In the genomic region with DNA sequence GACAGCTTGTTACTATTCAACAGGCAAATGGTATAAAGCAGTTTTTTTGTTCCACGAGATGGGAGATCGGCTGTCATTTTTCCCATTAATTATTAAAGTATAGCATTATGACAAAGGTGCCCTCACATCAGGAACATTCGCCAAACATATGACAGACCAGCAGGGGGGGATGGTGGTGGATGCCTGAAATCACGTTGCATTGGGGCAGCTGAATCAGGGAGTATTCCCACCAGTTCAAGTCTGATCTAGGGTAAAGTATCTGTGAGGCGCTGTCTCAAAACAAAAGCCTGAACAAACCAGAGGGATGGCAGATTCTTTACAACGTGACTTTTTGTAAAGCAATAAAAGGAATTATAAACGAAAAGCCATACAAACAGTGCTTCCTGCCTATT, we compare ENCODE assay signal across 8 mouse cellular contexts. TPM values are rescaled to one million over a fixed set of nuclear protein-coding genes. Genes with fewer than 3 reads are reported as not detected.
DNase-seq lines count a peak whose midpoint lies in the region; ATAC-seq lines count a peak whose summit lies in the region.

No protein-coding gene starts in this region.

- 20% methylated on average over 7 of the region's 7 CpGs for WGBS in embryonic facial prominence, embryonic 13.5 days
- 27% methylated on average over 7 of the region's 7 CpGs for WGBS in limb, embryonic 11.5 days
- 26% methylated on average over 7 of the region's 7 CpGs for WGBS in midbrain, embryonic 11.5 days

- DNase-seq in kidney, adult 18-20 months: peak; percentile 36
- DNase-seq in kidney, adult 11 months: no peak
- peak; percentile 79 for DNase-seq in adipocyte (ENCODE audit: low spot score)
- peak; percentile 29 to 48 for DNase-seq in heart, postnatal 14 days
- peak; percentile 62 for DNase-seq in limb, embryonic 11.5 days (ENCODE audit: low spot score)
- DNase-seq in midbrain, embryonic 11.5 days (ENCODE audit: low spot score, missing footprints): no peak
- peak; percentile 47 for DNase-seq in thymus, postnatal 0 days (ENCODE audit: low spot score)

- H3K27me3 ChIP-seq in embryonic facial prominence, embryonic 13.5 days: no peaks in the 10 kb centered on the region
- no peaks in the 10 kb centered on the region for H3K27me3 ChIP-seq in limb, embryonic 11.5 days (ENCODE audit: control insufficient read depth, insufficient read depth, low read length)
- H3K27me3 ChIP-seq in midbrain, embryonic 11.5 days (ENCODE audit: control insufficient read depth, insufficient read depth, low read length): no peaks in the 10 kb centered on the region

- no peaks in the 10 kb centered on the region; the same call in 1 of the 2 replicates for H3K36me3 ChIP-seq in embryonic facial prominence, embryonic 13.5 days
- H3K36me3 ChIP-seq in limb, embryonic 11.5 days (ENCODE audit: control insufficient read depth, insufficient read depth, low read length): no peaks in the 10 kb centered on the region
- no peaks in the 10 kb centered on the region for H3K36me3 ChIP-seq in midbrain, embryonic 11.5 days (ENCODE audit: control insufficient read depth, insufficient read depth, low read length)

- peak overlapping the region; percentile 86; the same call in 1 of the 2 replicates for H3K27ac ChIP-seq in embryonic facial prominence, embryonic 13.5 days
- H3K27ac ChIP-seq in limb, embryonic 11.5 days (replicated peaks; ENCODE audit: low read depth, low read length): no peak overlapping the region
- H3K27ac ChIP-seq in midbrain, embryonic 11.5 days (ENCODE audit: low read depth, low read length): no peak overlapping the region; the same call in 1 of the 2 replicates

- intact Hi-C loops in heart, postnatal 14 days (cut with DNase I): no loop called here

- no peaks in the 10 kb centered on the region for H3K9me3 ChIP-seq in embryonic facial prominence, embryonic 13.5 days
- no peaks in the 10 kb centered on the region for H3K9me3 ChIP-seq in limb, embryonic 11.5 days (ENCODE audit: control insufficient read depth, low read length)
- no peaks in the 10 kb centered on the region for H3K9me3 ChIP-seq in midbrain, embryonic 11.5 days (ENCODE audit: control insufficient read depth, low read length)

- peak overlapping the region; percentile 70 for H3K4me2 ChIP-seq in embryonic facial prominence, embryonic 13.5 days
- H3K4me2 ChIP-seq in limb, embryonic 11.5 days (ENCODE audit: low read depth, severe bottlenecking): peak overlapping the region; percentile 53
- H3K4me2 ChIP-seq in midbrain, embryonic 11.5 days: peak overlapping the region; percentile 75

- peak overlapping the region; percentile 76 for H3K4me3 ChIP-seq in embryonic facial prominence, embryonic 13.5 days
- peak overlapping the region; percentile 95 for H3K4me3 ChIP-seq in limb, embryonic 11.5 days (ENCODE audit: low read depth, low read length)
- H3K4me3 ChIP-seq in midbrain, embryonic 11.5 days (ENCODE audit: low read depth, low read length): peak overlapping the region; percentile 82

- H3K9ac ChIP-seq in embryonic facial prominence, embryonic 13.5 days: peak overlapping the region; percentile 87
- H3K9ac ChIP-seq in limb, embryonic 11.5 days (ENCODE audit: low read length): no peak overlapping the region; the same call in 1 of the 2 replicates
- H3K9ac ChIP-seq in midbrain, embryonic 11.5 days (ENCODE audit: low read length): peak overlapping the region; percentile 82

- ATAC-seq in embryonic facial prominence, embryonic 13.5 days (ENCODE audit: insufficient number of reproducible peaks, insufficient read depth, low FRiP score, low TSS enrichment, low read depth): no peak
- ATAC-seq in limb, embryonic 11.5 days (ENCODE audit: insufficient number of reproducible peaks, low FRiP score, low TSS enrichment, low read depth): no peak
- no peak for ATAC-seq in midbrain, embryonic 11.5 days (ENCODE audit: low FRiP score)

- peaks cover 33% of the 10 kb centered on the region for H3K4me1 ChIP-seq in embryonic facial prominence, embryonic 13.5 days
- peaks cover 2% of the 10 kb centered on the region; the same call in 1 of the 2 replicates for H3K4me1 ChIP-seq in limb, embryonic 11.5 days (ENCODE audit: control insufficient read depth, insufficient read depth, low read length)
- peaks cover 9% of the 10 kb centered on the region for H3K4me1 ChIP-seq in midbrain, embryonic 11.5 days (ENCODE audit: control insufficient read depth, insufficient read depth, low read length)

RNA-seq across cellular contexts. Expression of a gene that starts 1.1 kb away (rescaled TPM):
- 76.2 and 77.9 TPM in 2 replicates for polyA plus RNA-seq in embryonic facial prominence, embryonic 13.5 days (2015; fragmentation: Nextera tagmentation; extraction: Ambion mirVana)
- 10 to 100 TPM; 60.5 to 70.5 TPM for total RNA-seq in heart, postnatal 14 days (2021)
- polyA plus RNA-seq in limb, embryonic 11.5 days (2014; fragmentation: Nextera tagmentation; extraction: Ambion mirVana): 75.3 and 83.3 TPM in 2 replicates
- 68.9 and 69.5 TPM in 2 replicates for polyA plus RNA-seq in midbrain, embryonic 11.5 days (2014; fragmentation: Nextera tagmentation; extraction: Ambion mirVana)
- 79.4 and 88.5 TPM in 2 replicates for polyA plus RNA-seq in thymus, postnatal 0 days (2015; fragmentation: Nextera tagmentation; extraction: Ambion mirVana)

Comparison
In these comparisons a context has a peak if more than half of its experiments do, and no peak if none do; other contexts are left out.
1. DNase-seq: peak in kidney, adult 18-20 months (single experiment), adipocyte (single experiment), heart, postnatal 14 days (2 of 2), limb, embryonic 11.5 days (single experiment) and thymus, postnatal 0 days (single experiment); none in kidney, adult 11 months (single experiment) and midbrain, embryonic 11.5 days (single experiment).
2. Peak in every context shown above with its lines, with median percentiles within 50 percentile points of each other: H3K4me2 ChIP-seq and H3K4me3 ChIP-seq.